In genomic region chr11:114844464-114845220, GRCm38 (mm10) we compare ENCODE assay signal across 13 mouse cellular contexts. TPM values are rescaled to one million over a fixed set of nuclear protein-coding genes. Genes with fewer than 3 reads are reported as not detected.
DNase-seq lines count a peak whose midpoint lies in the region; ATAC-seq and TF ChIP-seq lines count a peak whose summit lies in the region.
"Had no signal": no experiment of that assay in that cellular context is flagged by ENCODE, and none has a peak within 500 bp of the region (broad histone marks: within the 10 kb centered on the region; RNA-seq: fewer than 3 reads in every experiment).

No protein-coding gene starts in this region.

- DNase-seq in forebrain, embryonic 11.5 days (ENCODE audit: low spot score), result no peak
- DNase-seq in liver, embryonic 11.5 days (ENCODE audit: low spot score), result no peak
- DNase-seq in liver, postnatal 0 days, result no peak
- no peak for DNase-seq in Patski (ENCODE audit: low read depth, low spot score)
- DNase-seq in kidney, postnatal 10 days, result peak; percentile 53
- DNase-seq in left cerebral cortex, postnatal 25 days (ENCODE audit: low spot score in 2 of 2), result no peak
- DNase-seq: cerebellum, adult 9-10 months; right cerebral cortex, adult 18-20 months had no signal

- H3K27ac ChIP-seq in forebrain, embryonic 13.5 days, result no peak overlapping the region
- no peak overlapping the region for H3K27ac ChIP-seq in forebrain, embryonic 11.5 days (ENCODE audit: low read depth, low read length)
- H3K27ac ChIP-seq in liver, embryonic 11.5 days (ENCODE audit: low read depth, low read length), result peak overlapping the region; percentile 26; the same call in 1 of the 2 replicates
- H3K27ac ChIP-seq in liver, postnatal 0 days (ENCODE audit: low read depth), result no peak overlapping the region
- H3K27ac ChIP-seq: liver, embryonic 14.5 days had no signal

- in situ Hi-C loops in Patski (cut with MboI; ENCODE audit: low pct_unique_long_range_greater_than_20kb), result no loop called here

- H3K36me3 ChIP-seq in forebrain, embryonic 13.5 days (ENCODE audit: poor library complexity, severe bottlenecking), result no peaks in the 10 kb centered on the region
- H3K36me3 ChIP-seq in forebrain, embryonic 11.5 days (ENCODE audit: control insufficient read depth, insufficient read depth, low read length), result no peaks in the 10 kb centered on the region
- H3K36me3 ChIP-seq in liver, embryonic 11.5 days (ENCODE audit: control insufficient read depth, insufficient read depth, low read length), result no peaks in the 10 kb centered on the region
- H3K36me3 ChIP-seq in liver, postnatal 0 days (replicated peaks; ENCODE audit: insufficient read depth, low read length), result no peaks in the 10 kb centered on the region

- H3K4me1 ChIP-seq in forebrain, embryonic 13.5 days, result peaks cover 6% of the 10 kb centered on the region
- H3K4me1 ChIP-seq in forebrain, embryonic 11.5 days (replicated peaks; ENCODE audit: control insufficient read depth, insufficient read depth, low read length), result peaks cover 2% of the 10 kb centered on the region; the same call in 1 of the 2 replicates
- H3K4me1 ChIP-seq in liver, embryonic 11.5 days (replicated peaks; ENCODE audit: control insufficient read depth, insufficient read depth, low read length), result peaks cover 12% of the 10 kb centered on the region
- peaks cover 4% of the 10 kb centered on the region; the same call in 1 of the 2 replicates for H3K4me1 ChIP-seq in liver, postnatal 0 days (ENCODE audit: insufficient read depth)

- H3K4me3 ChIP-seq in forebrain, embryonic 13.5 days, result no peak overlapping the region
- no peak overlapping the region for H3K4me3 ChIP-seq in forebrain, embryonic 11.5 days (ENCODE audit: low read depth, low read length)
- no peak overlapping the region for H3K4me3 ChIP-seq in liver, embryonic 11.5 days (ENCODE audit: low read depth, low read length)
- no peak overlapping the region for H3K4me3 ChIP-seq in liver, postnatal 0 days (ENCODE audit: low read depth, low read length)

- TF ChIP-seq CTCF in liver, postnatal 0 days (IDR thresholded peaks at IDR 0.05; ENCODE audit: low read depth), result no peak
- TF ChIP-seq CTCF in Patski (IDR thresholded peaks at IDR 0.05), result no peak

- H3K9me3 ChIP-seq in forebrain, embryonic 13.5 days (replicated peaks), result 0 out of 2 replicates have a peak, but pooled peaks cover 5% of the 10 kb centered on the region
- no peaks in the 10 kb centered on the region; the same call in 1 of the 2 replicates for H3K9me3 ChIP-seq in forebrain, embryonic 11.5 days (ENCODE audit: control insufficient read depth, low read length)
- no peaks in the 10 kb centered on the region for H3K9me3 ChIP-seq in liver, embryonic 11.5 days (ENCODE audit: control insufficient read depth, low read length)
- H3K9me3 ChIP-seq in liver, postnatal 0 days (ENCODE audit: low read length), result no peaks in the 10 kb centered on the region

- CTCF ChIA-PET in Patski (lab: Charles Lee), result interaction anchor here (0.9 to 1.9 kb wide), 3 partner anchors 10 to 26 kb away, joined by 3 to 7 read pairs (median 3); no protein-coding TSS in a partner anchor

- peaks cover 11% of the 10 kb centered on the region for H3K27me3 ChIP-seq in forebrain, embryonic 13.5 days
- peaks cover 8% of the 10 kb centered on the region for H3K27me3 ChIP-seq in forebrain, embryonic 11.5 days (ENCODE audit: control insufficient read depth, insufficient read depth, low read length)
- peaks cover 10% of the 10 kb centered on the region for H3K27me3 ChIP-seq in liver, embryonic 11.5 days (replicated peaks; ENCODE audit: control insufficient read depth, insufficient read depth, low read length)
- H3K27me3 ChIP-seq in liver, postnatal 0 days (ENCODE audit: insufficient read depth, low read length), result 0 out of 2 replicates have a peak, but pooled peaks cover 5% of the 10 kb centered on the region
- H3K27me3 ChIP-seq in Patski, result no peaks in the 10 kb centered on the region

- peak overlapping the region; percentile 38; the same call in 1 of the 2 replicates for H3K9ac ChIP-seq in forebrain, embryonic 13.5 days
- H3K9ac ChIP-seq in forebrain, embryonic 11.5 days (ENCODE audit: low read length), result no peak overlapping the region
- H3K9ac ChIP-seq in liver, embryonic 11.5 days (ENCODE audit: low read depth, low read length), result no peak overlapping the region
- H3K9ac ChIP-seq in liver, postnatal 0 days (replicated peaks), result no peak overlapping the region
- H3K9ac ChIP-seq: liver, embryonic 14.5 days had no signal

- no peak for TF ChIP-seq EP300 in liver, postnatal 0 days (IDR thresholded peaks at IDR 0.05; ENCODE audit: low read depth)

- ATAC-seq in forebrain, embryonic 13.5 days, result no peak
- ATAC-seq in forebrain, embryonic 11.5 days (replicated peaks; ENCODE audit: low FRiP score), result no peak
- ATAC-seq in liver, embryonic 11.5 days (replicated peaks; ENCODE audit: low FRiP score), result no peak
- no peak for ATAC-seq in liver, postnatal 0 days
- peak; percentile 32 for ATAC-seq in Patski
- no peak for ATAC-seq in activated CD4-positive, CD25-positive, alpha-beta regulatory T cell, adult 4 months

- POLR2A ChIA-PET in Patski (lab: Charles Lee), result interaction anchor here (0.6 to 3.0 kb wide), 4 partner anchors 12 to 1134 kb away, joined by 3 to 9 read pairs (median 4); no protein-coding TSS in a partner anchor

- intact Hi-C loops in left cerebral cortex, postnatal 25 days (cut with DNase I), result no loop called here

- H3K4me2 ChIP-seq in forebrain, embryonic 13.5 days, result no peak overlapping the region
- H3K4me2 ChIP-seq in forebrain, embryonic 11.5 days (ENCODE audit: low read depth, low read length, severe bottlenecking), result no peak overlapping the region
- H3K4me2 ChIP-seq in liver, embryonic 11.5 days, result peak overlapping the region; percentile 39; the same call in 1 of the 2 replicates
- no peak overlapping the region for H3K4me2 ChIP-seq in liver, postnatal 0 days (ENCODE audit: low read depth, low read length)

- WGBS in forebrain, embryonic 13.5 days, result 68% methylated on average over 7 of the region's 7 CpGs
- WGBS in forebrain, embryonic 11.5 days, result 65% methylated on average over 7 of the region's 7 CpGs
- 75% methylated on average over 7 of the region's 7 CpGs for WGBS in liver, embryonic 11.5 days
- WGBS in liver, postnatal 0 days (ENCODE audit: insufficient replicate concordance), result 80% methylated on average over 7 of the region's 7 CpGs

RNA-seq across cellular contexts. Expression of gene Gprc5c, which starts 6.3 kb away (rescaled TPM):
- polyA plus RNA-seq in forebrain, embryonic 13.5 days (2015; fragmentation: Nextera tagmentation; extraction: Ambion mirVana), result 4.6 and 5.0 TPM in 2 replicates
- polyA plus RNA-seq in forebrain, embryonic 11.5 days (2014; fragmentation: Nextera tagmentation; extraction: Ambion mirVana), result 14.1 and 14.4 TPM in 2 replicates
- 20.2 and 21.6 TPM in 2 replicates for polyA plus RNA-seq in liver, embryonic 11.5 days (2014; fragmentation: Nextera tagmentation; extraction: Ambion mirVana)
- 23.2 and 24.9 TPM in 2 replicates for polyA plus RNA-seq in liver, postnatal 0 days (2015; fragmentation: Nextera tagmentation; extraction: Ambion mirVana)
- 234 TPM for polyA plus RNA-seq in Patski (2021)
- polyA plus RNA-seq in activated CD4-positive, CD25-positive, alpha-beta regulatory T cell, adult 4 months (2017; shearing (Covaris generic)), result under 1 TPM in 1 of 2 experiments, not detected in 1; 0.15 TPM
- 1 to 10 TPM; 4.2 to 6.4 TPM for total RNA-seq in left cerebral cortex, postnatal 25 days (2021)

RNA-seq across cellular contexts. Expression of gene Cd300a, which starts 45.2 kb away (rescaled TPM):
- 0.49 TPM in 2 replicates for polyA plus RNA-seq in forebrain, embryonic 13.5 days (2015; fragmentation: Nextera tagmentation; extraction: Ambion mirVana)
- polyA plus RNA-seq in forebrain, embryonic 11.5 days (2014; fragmentation: Nextera tagmentation; extraction: Ambion mirVana), result 0.35 and 0.64 TPM in 2 replicates
- polyA plus RNA-seq in liver, embryonic 11.5 days (2014; fragmentation: Nextera tagmentation; extraction: Ambion mirVana), result 4.1 and 5.4 TPM in 2 replicates
- polyA plus RNA-seq in liver, postnatal 0 days (2015; fragmentation: Nextera tagmentation; extraction: Ambion mirVana), result 7.7 and 9.7 TPM in 2 replicates
- 0.78 TPM for polyA plus RNA-seq in Patski (2021)
- under 1 TPM in 1 of 2 experiments, not detected in 1; 0.12 TPM for polyA plus RNA-seq in activated CD4-positive, CD25-positive, alpha-beta regulatory T cell, adult 4 months (2017; shearing (Covaris generic))
- total RNA-seq in left cerebral cortex, postnatal 25 days (2021), result under 1 TPM; 0.37 to 0.55 TPM

RNA-seq across cellular contexts. Expression of gene Gpr142, which starts 45.9 kb away (rescaled TPM):
- not detected in 2 replicates for polyA plus RNA-seq in forebrain, embryonic 13.5 days (2015; fragmentation: Nextera tagmentation; extraction: Ambion mirVana)
- polyA plus RNA-seq in forebrain, embryonic 11.5 days (2014; fragmentation: Nextera tagmentation; extraction: Ambion mirVana), result not detected in 2 replicates
- polyA plus RNA-seq in liver, embryonic 11.5 days (2014; fragmentation: Nextera tagmentation; extraction: Ambion mirVana), result not detected in 2 replicates
- polyA plus RNA-seq in liver, postnatal 0 days (2015; fragmentation: Nextera tagmentation; extraction: Ambion mirVana), result not detected in 2 replicates
- polyA plus RNA-seq in Patski (2021), result 0.12 TPM
- polyA plus RNA-seq in activated CD4-positive, CD25-positive, alpha-beta regulatory T cell, adult 4 months (2017; shearing (Covaris generic)), result not detected
- not detected for total RNA-seq in left cerebral cortex, postnatal 25 days (2021)
- total RNA-seq: adrenal gland, postnatal 36 days; heart, postnatal 25 days had no signal
- polyA plus RNA-seq: liver, embryonic 14.5 days had no signal

RNA-seq across cellular contexts. Expression of gene Btbd17, which starts 48.9 kb away (rescaled TPM):
- polyA plus RNA-seq in forebrain, embryonic 13.5 days (2015; fragmentation: Nextera tagmentation; extraction: Ambion mirVana), result 25.8 and 27.1 TPM in 2 replicates
- polyA plus RNA-seq in forebrain, embryonic 11.5 days (2014; fragmentation: Nextera tagmentation; extraction: Ambion mirVana), result 42.2 and 47.3 TPM in 2 replicates
- 0.10 and 0.43 TPM in 2 replicates for polyA plus RNA-seq in liver, embryonic 11.5 days (2014; fragmentation: Nextera tagmentation; extraction: Ambion mirVana)
- polyA plus RNA-seq in liver, postnatal 0 days (2015; fragmentation: Nextera tagmentation; extraction: Ambion mirVana), result not detected in 2 replicates
- polyA plus RNA-seq in Patski (2021), result 0.45 TPM
- not detected for polyA plus RNA-seq in activated CD4-positive, CD25-positive, alpha-beta regulatory T cell, adult 4 months (2017; shearing (Covaris generic))
- 10 to 100 TPM; 35.6 to 39.8 TPM for total RNA-seq in left cerebral cortex, postnatal 25 days (2021)
- total RNA-seq: adrenal gland, postnatal 36 days; heart, postnatal 25 days had no signal
- polyA plus RNA-seq: liver, embryonic 14.5 days had no signal
